Mouse (Mus musculus): ENCODE results near the gene Lrfn1. TPM values are rescaled to one million over a fixed set of nuclear protein-coding genes. Genes with fewer than 3 reads are reported as not detected.

Lrfn1 gene
- polyA plus RNA-seq, 1 experiment from 2014 or later, result 1.1 TPM

Other genes with a start within 250 kb of the Lrfn1 start
- gene Eid2, start 184.1 kb upstream of the Lrfn1 start, polyA plus RNA-seq (2015; fragmentation: Nextera tagmentation; extraction: Ambion mirVana), result 5.2 and 5.9 TPM in 2 replicates
- 8.2 and 8.5 TPM in 2 replicates for gene Eid2b, start 174.2 kb upstream of the Lrfn1 start, polyA plus RNA-seq (2015; fragmentation: Nextera tagmentation; extraction: Ambion mirVana)
- not detected in 2 replicates for gene Selenov, start 160.8 kb upstream of the Lrfn1 start, polyA plus RNA-seq (2015; fragmentation: Nextera tagmentation; extraction: Ambion mirVana)
- gene Dll3, start 149.7 kb upstream of the Lrfn1 start, polyA plus RNA-seq (2015; fragmentation: Nextera tagmentation; extraction: Ambion mirVana), result 0.16 and 0.34 TPM in 2 replicates
- gene Timm50, start 139.9 kb upstream of the Lrfn1 start, polyA plus RNA-seq (2015; fragmentation: Nextera tagmentation; extraction: Ambion mirVana), result 101 and 117 TPM in 2 replicates
- gene Supt5, start 113.2 kb upstream of the Lrfn1 start, polyA plus RNA-seq (2015; fragmentation: Nextera tagmentation; extraction: Ambion mirVana), result 52.0 and 71.9 TPM in 2 replicates
- gene Rps16, start 101.3 kb upstream of the Lrfn1 start, polyA plus RNA-seq (2015; fragmentation: Nextera tagmentation; extraction: Ambion mirVana), result 534 and 573 TPM in 2 replicates
- 34.3 and 46.7 TPM in 2 replicates for gene Plekhg2, start 79.4 kb upstream of the Lrfn1 start, polyA plus RNA-seq (2015; fragmentation: Nextera tagmentation; extraction: Ambion mirVana)
- gene Zfp36, start 71.7 kb upstream of the Lrfn1 start, polyA plus RNA-seq (2015; fragmentation: Nextera tagmentation; extraction: Ambion mirVana), result 13.6 and 14.7 TPM in 2 replicates
- 42.0 and 45.7 TPM in 2 replicates for gene Med29, start 59.3 kb upstream of the Lrfn1 start, polyA plus RNA-seq (2015; fragmentation: Nextera tagmentation; extraction: Ambion mirVana)
- 66.8 and 73.0 TPM in 2 replicates for gene Paf1, start 59.0 kb upstream of the Lrfn1 start, polyA plus RNA-seq (2015; fragmentation: Nextera tagmentation; extraction: Ambion mirVana)
- gene Gmfg, start 14.5 kb upstream of the Lrfn1 start, polyA plus RNA-seq (2015; fragmentation: Nextera tagmentation; extraction: Ambion mirVana), result 9.6 and 20.9 TPM in 2 replicates
- not detected in 2 replicates for gene Ifnl2, start 58.5 kb downstream of the Lrfn1 start, polyA plus RNA-seq (2015; fragmentation: Nextera tagmentation; extraction: Ambion mirVana)
- gene Ifnl3, start 70.9 kb downstream of the Lrfn1 start, polyA plus RNA-seq (2015; fragmentation: Nextera tagmentation; extraction: Ambion mirVana), result not detected in 2 replicates
- gene Sycn, start 88.9 kb downstream of the Lrfn1 start, polyA plus RNA-seq (2015; fragmentation: Nextera tagmentation; extraction: Ambion mirVana), result not detected in 2 replicates
- gene Nccrp1, start 95.3 kb downstream of the Lrfn1 start, polyA plus RNA-seq (2015; fragmentation: Nextera tagmentation; extraction: Ambion mirVana), result not detected in 2 replicates
- 17.9 and 25.6 TPM in 2 replicates for gene Samd4b, start 146.2 kb downstream of the Lrfn1 start, polyA plus RNA-seq (2015; fragmentation: Nextera tagmentation; extraction: Ambion mirVana)
- 23.3 and 32.3 TPM in 2 replicates for gene Pak4, start 146.2 kb downstream of the Lrfn1 start, polyA plus RNA-seq (2015; fragmentation: Nextera tagmentation; extraction: Ambion mirVana)
- gene Acp7, start 179.4 kb downstream of the Lrfn1 start, polyA plus RNA-seq (2015; fragmentation: Nextera tagmentation; extraction: Ambion mirVana), result not detected in 2 replicates
- 3.4 and 3.9 TPM in 2 replicates for gene Fbxo27, start 240.9 kb downstream of the Lrfn1 start, polyA plus RNA-seq (2015; fragmentation: Nextera tagmentation; extraction: Ambion mirVana)